Mouse (Mus musculus) frontal cortex, postnatal 14 days (tissue): ENCODE results near the gene Atg2a.
"Not testable (repeated sequence)": the region's sequence is repeated elsewhere in the genome, so short reads cannot be mapped to it uniquely, and the experiment has no call there.

Experiments used
- DNase-seq, 2 experiments: peaks; one replicate each; pipeline ENCODE4 v3.0.0; 2022; ENCODE audit warnings: low spot score in 2 of 2

The Atg2a gene

GRCm38 (mm10) chr19:6276426-6277421 is 35.3 kb downstream of the Atg2a start, which contains the start of gene Ehd1:
Gene Ehd1 (plus strand): TSS chr19:6276725.
- peak; percentile 94 for DNase-seq

- DNase-seq, result no peak
These were observed 36.4 kb downstream of the Atg2a start for GRCm38 (mm10) chr19:6277661-6278438.

GRCm38 (mm10) chr19:6278439-6279073 is 37.1 kb downstream of the Atg2a start:
- DNase-seq, result no peak

DNA sequence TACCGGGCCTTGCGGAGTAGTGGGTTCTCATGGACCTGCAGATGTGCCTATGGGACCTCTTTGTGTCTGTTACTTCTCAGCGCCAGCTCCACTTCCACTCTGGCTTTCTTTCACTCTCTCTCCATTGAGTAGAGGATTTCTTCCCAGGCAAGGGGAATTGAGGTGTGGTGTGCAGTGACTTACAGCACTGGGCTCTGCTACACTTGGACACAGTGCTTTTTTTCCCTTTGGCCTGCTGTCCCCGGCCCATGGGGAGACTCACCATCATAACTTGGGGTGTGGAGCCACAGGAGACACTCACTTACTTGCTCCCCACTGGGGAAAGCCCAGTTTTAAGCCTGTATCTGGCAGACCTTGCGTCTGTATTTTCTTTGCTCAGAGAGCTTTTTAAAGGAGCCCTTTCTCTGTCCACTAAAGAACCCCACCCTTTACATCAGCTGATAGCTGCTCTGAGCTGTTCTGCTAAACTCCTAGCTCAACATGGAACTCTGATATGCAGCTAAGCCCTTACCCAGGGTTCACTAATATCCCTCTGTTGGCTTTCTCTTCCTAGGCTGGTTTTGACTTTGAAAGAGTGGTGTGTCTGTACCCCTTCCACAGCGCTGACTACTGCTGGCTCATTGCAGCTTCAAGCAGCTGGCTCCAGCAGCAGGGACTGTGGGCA is 38.1 kb downstream of the Atg2a start:
- DNase-seq, result no peak

- no peak for DNase-seq
These were observed 39.1 kb downstream of the Atg2a start for GRCm38 (mm10) chr19:6280554-6280953.

- no peak for DNase-seq
These were observed 39.9 kb downstream of the Atg2a start for GRCm38 (mm10) chr19:6281122-6282020.

GRCm38 (mm10) chr19:6283001-6283400 is 41.5 kb downstream of the Atg2a start:
- no peak for DNase-seq

- no peak for DNase-seq
These were observed 43.0 kb downstream of the Atg2a start for GRCm38 (mm10) chr19:6284502-6284901.

DNA sequence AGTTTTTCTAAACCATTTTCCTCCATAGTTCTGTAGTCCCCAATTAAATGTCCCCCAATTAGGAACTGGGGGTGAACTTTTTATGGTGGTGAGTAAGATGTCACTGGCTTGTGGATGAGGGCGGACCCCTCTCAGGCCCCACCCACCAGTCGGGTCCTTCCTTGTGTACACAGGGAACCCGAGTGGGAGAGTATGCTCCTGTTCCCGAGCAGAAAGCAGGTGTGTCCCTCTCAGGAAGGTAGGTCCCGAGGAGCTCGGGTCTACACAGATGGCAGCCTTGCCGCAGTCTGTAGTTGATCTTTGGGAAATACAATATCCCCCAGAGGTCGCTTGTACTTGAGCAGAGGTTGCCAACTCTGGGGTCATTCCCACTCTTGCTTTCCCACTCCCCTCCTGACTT is 43.8 kb downstream of the Atg2a start:
- no peak for DNase-seq

- no peak for DNase-seq
These were observed 44.4 kb downstream of the Atg2a start for GRCm38 (mm10) chr19:6285632-6286433.

DNA sequence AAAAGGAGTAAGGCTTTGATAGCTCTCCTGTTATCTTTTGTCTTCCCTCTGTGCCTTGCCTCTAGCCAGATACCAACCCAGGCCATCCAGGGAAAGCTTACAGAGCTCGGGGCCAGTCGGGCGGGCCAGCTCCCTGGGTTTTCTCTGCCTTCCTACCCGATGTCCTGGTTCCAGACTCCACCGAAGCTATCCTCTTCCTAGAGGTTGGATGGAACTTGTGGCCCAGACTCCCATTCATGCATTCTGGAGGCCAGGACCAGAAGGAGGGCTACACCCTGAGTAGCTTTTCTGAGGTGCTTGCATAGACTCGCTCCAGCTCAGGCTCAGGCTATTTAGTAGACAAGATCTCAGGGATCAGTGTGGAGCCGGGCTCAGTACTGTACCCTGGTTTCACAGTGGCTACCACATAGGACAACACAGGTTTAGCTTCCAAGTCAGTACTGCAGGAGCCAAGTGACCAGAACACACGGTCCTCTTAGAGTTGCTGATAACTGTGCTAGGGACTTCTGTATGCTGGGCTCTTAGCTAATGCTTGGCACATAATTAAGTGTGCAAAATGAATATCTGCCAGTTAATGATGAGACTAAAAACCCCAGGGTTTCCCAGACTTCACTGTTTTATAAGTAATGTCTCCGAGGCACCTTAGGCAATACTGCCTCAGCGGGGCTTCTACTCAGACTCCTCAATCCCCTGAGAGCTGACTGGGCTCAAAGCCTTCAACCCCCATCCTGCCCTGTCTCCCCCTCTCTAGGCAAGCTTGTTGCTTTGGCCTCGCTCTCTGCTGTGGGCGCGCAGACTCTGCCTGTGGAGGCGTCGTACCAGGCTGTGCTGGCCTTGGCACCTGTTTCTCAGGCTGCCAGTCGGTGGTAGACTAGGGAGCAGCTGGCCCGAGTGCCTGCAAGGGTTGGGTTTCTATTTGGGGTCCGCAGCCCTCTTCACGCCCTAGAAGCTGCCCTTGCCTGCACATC is 45.2 kb downstream of the Atg2a start:
- DNase-seq, result no peak

DNA sequence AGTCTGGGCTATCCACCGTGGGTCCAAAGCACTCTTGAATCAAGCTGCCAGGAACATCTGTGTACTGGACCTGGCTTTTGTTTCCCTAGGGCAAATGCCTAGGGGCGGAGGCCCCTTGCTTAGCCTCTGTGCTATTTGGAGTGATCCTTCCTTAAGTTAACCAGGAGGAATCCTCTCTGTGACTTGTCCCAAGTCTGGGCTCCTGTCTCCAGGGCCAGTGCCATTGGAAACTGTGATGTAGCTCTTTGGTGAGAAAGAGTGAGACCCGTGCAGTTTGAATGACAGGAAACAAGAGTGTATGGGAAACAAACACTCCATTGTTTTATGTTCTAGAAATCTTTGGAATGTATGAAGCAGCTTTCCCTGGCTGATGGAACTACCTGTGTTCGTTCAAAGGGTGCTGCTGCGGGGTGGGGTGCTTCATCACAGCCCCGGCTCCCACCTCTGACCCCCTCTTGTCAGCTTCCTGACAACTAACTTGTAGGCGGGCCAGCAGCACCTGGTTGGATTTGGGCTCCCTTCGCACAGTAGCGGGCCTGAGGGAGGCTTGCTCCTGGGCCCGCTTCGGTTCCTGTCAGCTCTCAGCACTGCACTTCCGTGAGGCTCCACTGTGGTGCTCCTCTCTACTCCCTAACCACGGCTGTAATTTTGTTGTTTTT is 46.9 kb downstream of the Atg2a start:
- DNase-seq, result no peak

DNA sequence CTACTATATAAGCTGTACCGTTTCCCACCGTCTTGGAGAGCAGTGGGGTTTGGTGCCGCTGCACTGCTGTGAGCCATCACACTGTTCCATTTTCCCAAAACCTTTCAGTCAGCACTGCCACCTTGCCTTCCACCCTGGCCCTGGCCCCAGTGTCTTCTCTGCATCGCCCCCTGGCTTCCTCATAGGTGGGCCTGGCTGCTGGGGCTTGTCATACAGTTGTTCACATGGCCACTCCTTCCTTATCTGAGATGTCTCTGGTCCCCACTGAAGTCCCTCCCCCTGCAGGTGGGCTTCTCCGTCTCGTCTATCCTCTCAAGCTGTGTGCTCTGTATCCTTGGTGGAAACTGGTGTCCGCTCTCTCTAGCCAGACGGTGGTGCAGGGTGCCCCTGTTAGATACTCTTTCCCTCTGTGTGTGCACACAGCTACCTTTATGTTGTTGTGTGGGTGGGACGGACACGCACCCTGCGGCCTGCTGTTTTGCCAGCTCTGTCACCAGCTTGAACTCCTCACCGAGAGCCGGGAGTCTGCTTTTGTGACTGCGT is 48.3 kb downstream of the Atg2a start:
- no peak for DNase-seq

- not testable (repeated sequence) for DNase-seq
These were observed 49.2 kb downstream of the Atg2a start for GRCm38 (mm10) chr19:6290720-6291116.

- DNase-seq, result no peak
These were observed 49.8 kb downstream of the Atg2a start for GRCm38 (mm10) chr19:6291117-6291781.

- no peak for DNase-seq
These were observed 50.8 kb downstream of the Atg2a start for GRCm38 (mm10) chr19:6292262-6292661.

- DNase-seq, result no peak
These were observed 52.8 kb downstream of the Atg2a start for GRCm38 (mm10) chr19:6294301-6294700.
